Mouse (Mus musculus) heart, postnatal 0 days (tissue): Measurements from ENCODE around the gene Ppp2r5d.

Source experiments
- CTCF ChIP-seq: IDR thresholded peaks from 2 replicates; pipeline ENCODE4 v1.5.1; 2016; ENCODE audit warnings: antibody characterized with exemption, control low read depth, low read depth
- EP300 ChIP-seq: IDR thresholded peaks from 2 replicates; pipeline ENCODE4 v1.6.1; 2016; ENCODE audit warnings: antibody characterized with exemption, low read depth

- no peak for TF ChIP-seq EP300
- peak; percentile 61 for TF ChIP-seq CTCF
Observed at GRCm38 (mm10) chr17:46725273-46725672, 20.4 kb upstream of the Ppp2r5d start.
